Mouse (Mus musculus): ENCODE results near the gene Cops3. TPM values are rescaled to one million over a fixed set of nuclear protein-coding genes. Genes with fewer than 3 reads are reported as not detected.

The Cops3 gene
- polyA plus RNA-seq, 1 experiment, result 9.9 TPM

DNA sequence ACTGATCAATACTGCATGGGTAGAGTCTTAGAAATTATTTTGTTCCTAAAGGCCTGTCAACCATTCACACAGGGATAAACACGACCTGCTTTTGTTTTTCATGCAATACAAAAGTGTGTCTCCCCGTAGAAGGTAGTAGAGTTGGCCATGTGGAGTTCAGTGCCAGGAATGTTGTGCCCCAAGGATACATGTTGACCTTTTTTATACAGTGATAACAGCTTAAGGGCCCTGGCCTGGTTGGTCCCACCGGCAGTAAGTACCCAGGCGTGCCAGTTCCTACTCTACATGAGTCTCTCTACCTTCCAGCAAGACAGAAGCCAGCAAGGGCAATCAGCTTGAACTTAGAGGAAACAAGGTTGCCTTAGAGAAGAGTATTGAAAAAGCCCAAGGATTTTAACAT lies 66.7 kb downstream of the Cops3 start:
- no peak for DNase-seq (ENCODE audit: low read depth in 1 of 2, low spot score in 2 of 2)
- H3K27ac ChIP-seq (ENCODE audit: insufficient read depth, low read length), result no peak overlapping the region
- WGBS, result 88% methylated on average over 4 of the region's 4 CpGs
- no peaks in the 10 kb centered on the region for H3K27me3 ChIP-seq (ENCODE audit: control insufficient read depth, insufficient read depth, low read length)
- H3K4me1 ChIP-seq (ENCODE audit: control insufficient read depth, insufficient read depth, insufficient read length), result no peaks in the 10 kb centered on the region
- no peak for TF ChIP-seq POLR2A (IDR thresholded peaks at IDR 0.05; ENCODE audit: low read depth, low read length)
- TF ChIP-seq CTCF (IDR thresholded peaks at IDR 0.05; ENCODE audit: extremely low read depth, insufficient read depth, insufficient read length, insufficient replicate concordance), result no peak
- H3K36me3 ChIP-seq (ENCODE audit: control insufficient read depth, insufficient read depth, low read length), result peaks cover 26% of the 10 kb centered on the region
- no peak overlapping the region for H3K4me3 ChIP-seq (ENCODE audit: extremely low read depth, insufficient read depth, insufficient read length)

GRCm38 (mm10) chr11:59772291-59772690 lies 67.3 kb downstream of the Cops3 start:
- H3K27ac ChIP-seq (ENCODE audit: insufficient read depth, low read length), result no peak overlapping the region
- 79% methylated on average over 2 of the region's 2 CpGs for WGBS
- no peak for DNase-seq (ENCODE audit: low read depth in 1 of 2, low spot score in 2 of 2)
- H3K4me3 ChIP-seq (ENCODE audit: extremely low read depth, insufficient read depth, insufficient read length), result no peak overlapping the region
- H3K4me1 ChIP-seq (ENCODE audit: control insufficient read depth, insufficient read depth, insufficient read length), result no peaks in the 10 kb centered on the region
- TF ChIP-seq POLR2A (IDR thresholded peaks at IDR 0.05; ENCODE audit: low read depth, low read length) (no peak), CTCF (IDR thresholded peaks at IDR 0.05; ENCODE audit: extremely low read depth, insufficient read depth, insufficient read length, insufficient replicate concordance) (no peak)
- H3K36me3 ChIP-seq (ENCODE audit: control insufficient read depth, insufficient read depth, low read length), result peaks cover 30% of the 10 kb centered on the region
- no peaks in the 10 kb centered on the region for H3K27me3 ChIP-seq (ENCODE audit: control insufficient read depth, insufficient read depth, low read length)

DNA sequence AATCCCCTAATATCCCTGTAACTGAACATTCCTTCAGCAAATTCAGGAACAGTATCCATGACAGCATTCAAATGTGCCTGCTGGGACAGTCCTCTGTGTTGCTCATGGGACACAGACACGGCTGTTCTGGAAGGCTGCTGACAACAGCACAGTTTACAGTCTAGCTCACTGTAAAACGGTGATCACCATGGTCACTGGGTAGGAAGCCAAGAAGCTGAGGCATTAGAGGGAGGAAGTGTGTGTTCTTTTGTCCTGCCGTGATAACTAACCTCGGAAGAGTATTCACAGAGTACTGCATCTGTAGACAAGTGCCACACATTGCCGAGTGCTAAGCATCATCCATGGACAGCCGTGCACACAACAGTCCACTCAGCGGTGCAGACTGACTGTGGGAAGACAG lies 68.9 kb downstream of the Cops3 start:
- H3K4me1 ChIP-seq (ENCODE audit: control insufficient read depth, insufficient read depth, insufficient read length), result no peaks in the 10 kb centered on the region
- DNase-seq (ENCODE audit: low read depth in 1 of 2, low spot score in 2 of 2), result no peak
- peaks cover 35% of the 10 kb centered on the region for H3K36me3 ChIP-seq (ENCODE audit: control insufficient read depth, insufficient read depth, low read length)
- 59% methylated on average over 7 of the region's 7 CpGs for WGBS
- no peak overlapping the region for H3K27ac ChIP-seq (ENCODE audit: insufficient read depth, low read length)
- no peak overlapping the region for H3K4me3 ChIP-seq (ENCODE audit: extremely low read depth, insufficient read depth, insufficient read length)
- TF ChIP-seq POLR2A (IDR thresholded peaks at IDR 0.05; ENCODE audit: low read depth, low read length) (no peak), CTCF (IDR thresholded peaks at IDR 0.05; ENCODE audit: extremely low read depth, insufficient read depth, insufficient read length, insufficient replicate concordance) (no peak)
- no peaks in the 10 kb centered on the region for H3K27me3 ChIP-seq (ENCODE audit: control insufficient read depth, insufficient read depth, low read length)

- TF ChIP-seq POLR2A (IDR thresholded peaks at IDR 0.05; ENCODE audit: low read depth, low read length), result no peak
- TF ChIP-seq CTCF (IDR thresholded peaks at IDR 0.05; ENCODE audit: extremely low read depth, insufficient read depth, insufficient read length, insufficient replicate concordance), result no peak
- peaks cover 36% of the 10 kb centered on the region for H3K36me3 ChIP-seq (ENCODE audit: control insufficient read depth, insufficient read depth, low read length)
- H3K4me3 ChIP-seq (ENCODE audit: extremely low read depth, insufficient read depth, insufficient read length), result no peak overlapping the region
- WGBS, result 82% methylated on average over 6 of the region's 6 CpGs
- no peak for DNase-seq (ENCODE audit: low read depth in 1 of 2, low spot score in 2 of 2)
- H3K27ac ChIP-seq (ENCODE audit: insufficient read depth, low read length), result no peak overlapping the region
- H3K27me3 ChIP-seq (ENCODE audit: control insufficient read depth, insufficient read depth, low read length), result no peaks in the 10 kb centered on the region
- H3K4me1 ChIP-seq (ENCODE audit: control insufficient read depth, insufficient read depth, insufficient read length), result no peaks in the 10 kb centered on the region
These were observed 69.9 kb downstream of the Cops3 start for GRCm38 (mm10) chr11:59769738-59770137.

GRCm38 (mm10) chr11:59769307-59769706 lies 70.3 kb downstream of the Cops3 start:
- WGBS, result 93% methylated on average over 2 of the region's 2 CpGs
- H3K27ac ChIP-seq (ENCODE audit: insufficient read depth, low read length), result no peak overlapping the region

More at GRCm38 (mm10) chr11:59769307-59769706, 70.3 kb downstream of the Cops3 start:
- Histone ChIP-seq H3K4me3 (ENCODE audit: extremely low read depth, insufficient read depth, insufficient read length) (no peak overlapping the region), H3K36me3 (ENCODE audit: control insufficient read depth, insufficient read depth, low read length) (peaks cover 40% of the 10 kb centered on the region), H3K4me1 (ENCODE audit: control insufficient read depth, insufficient read depth, insufficient read length) (no peaks in the 10 kb centered on the region), H3K27me3 (ENCODE audit: control insufficient read depth, insufficient read depth, low read length) (no peaks in the 10 kb centered on the region)
- DNase-seq (ENCODE audit: low read depth in 1 of 2, low spot score in 2 of 2), result no peak
- no peak for TF ChIP-seq POLR2A (IDR thresholded peaks at IDR 0.05; ENCODE audit: low read depth, low read length)

Other genes with a start within 250 kb of the Cops3 start
- gene Olfr223, start 246.5 kb downstream of the Cops3 start, polyA plus RNA-seq (2012; rRNA removed), result not detected in 2 replicates
- gene Mprip, start 178.5 kb downstream of the Cops3 start, polyA plus RNA-seq (2012; rRNA removed), result 41.7 and 55.4 TPM in 2 replicates
- 0.69 and 0.96 TPM in 2 replicates for gene Pld6, start 52.2 kb downstream of the Cops3 start, polyA plus RNA-seq (2012; rRNA removed)
- 43.1 and 48.4 TPM in 2 replicates for gene Flcn, start 29.8 kb downstream of the Cops3 start, polyA plus RNA-seq (2012; rRNA removed)
- 16.2 and 16.7 TPM in 2 replicates for gene Nt5m, start 391 bp downstream of the Cops3 start, polyA plus RNA-seq (2012; rRNA removed)
- gene Med9, start 108.4 kb upstream of the Cops3 start, polyA plus RNA-seq (2012; rRNA removed), result 8.0 and 12.3 TPM in 2 replicates
- 0.82 and 0.85 TPM in 2 replicates for gene Rasd1, start 125.1 kb upstream of the Cops3 start, polyA plus RNA-seq (2012; rRNA removed)
- gene Pemt, start 206.7 kb upstream of the Cops3 start, polyA plus RNA-seq (2012; rRNA removed), result 1.9 and 2.5 TPM in 2 replicates